Mouse (Mus musculus): ENCODE results near the gene Ipmk. TPM values are rescaled to one million over a fixed set of nuclear protein-coding genes. Genes with fewer than 3 reads are reported as not detected.

The Ipmk gene
- polyA plus RNA-seq (2012) = 0.52 and 0.59 TPM in 2 replicates

DNA sequence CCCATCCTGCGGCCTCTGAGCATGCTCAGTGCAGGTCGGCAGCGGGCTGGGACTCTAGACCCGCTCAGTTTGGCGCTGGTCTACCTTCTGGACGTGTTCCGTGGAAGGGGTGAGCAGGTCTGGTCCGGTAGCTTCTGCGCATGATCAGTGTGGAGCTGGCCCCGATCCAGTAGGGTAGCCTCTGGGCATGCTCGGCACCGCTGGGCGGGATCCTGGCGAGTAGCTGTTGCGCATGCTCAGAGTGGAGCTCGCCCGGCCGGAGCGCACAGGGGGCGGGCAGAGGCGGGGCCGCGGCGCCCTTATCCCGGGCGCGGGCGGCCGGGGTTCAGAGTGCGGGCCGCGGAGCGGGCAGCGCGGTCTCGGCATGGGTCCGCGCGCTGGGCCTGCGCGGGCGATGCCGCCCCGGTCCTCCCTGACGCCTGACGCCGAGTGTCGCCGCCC, at the start of gene Ipmk:
Gene Ipmk (plus strand): TSS at position 255 of the 441 bp plus-strand sequence.
- Histone ChIP-seq H3K9me3 (ENCODE audit: control insufficient read depth, low read length) (no peaks in the 10 kb centered on the region), H3K36me3 (ENCODE audit: control insufficient read depth) (peaks cover 27% of the 10 kb centered on the region), H3K4me3 (replicated peaks) (peak within 1 kb of the TSS; percentile 98), H3K27me3 (ENCODE audit: control insufficient read depth) (no peaks in the 10 kb centered on the region), H3K4me1 (ENCODE audit: control insufficient read depth) (peaks cover 59% of the 10 kb centered on the region)
- TF ChIP-seq TAL1 (IDR thresholded peaks at IDR 0.05; ENCODE audit: low read length) (no peak), GATA1 (IDR thresholded peaks at IDR 0.05; ENCODE audit: low read length) (no peak)

DNA sequence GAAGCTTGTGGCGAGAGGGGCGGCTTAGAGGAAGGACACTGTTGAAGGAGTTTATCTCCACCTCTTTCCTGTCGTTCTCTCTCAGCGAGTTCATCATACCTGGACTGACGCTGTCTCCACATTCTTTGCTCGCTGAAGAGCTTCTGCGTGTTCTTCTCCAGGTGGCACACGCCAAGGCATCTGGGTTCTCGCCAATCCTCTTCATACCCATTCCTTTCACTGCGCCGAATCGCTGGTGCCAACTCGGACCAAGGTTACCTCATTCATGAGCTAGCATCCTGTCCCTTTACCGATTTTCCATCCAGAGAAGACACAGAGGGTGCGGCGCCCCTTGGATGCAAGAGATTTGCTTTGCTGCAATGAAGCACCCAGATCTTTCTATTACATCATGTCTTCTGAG, 47.4 kb upstream of the Ipmk start:
- Histone ChIP-seq H3K36me3 (ENCODE audit: control insufficient read depth) (no peaks in the 10 kb centered on the region), H3K4me3 (replicated peaks) (no peak overlapping the region), H3K4me1 (ENCODE audit: control insufficient read depth) (no peaks in the 10 kb centered on the region), H3K27me3 (ENCODE audit: control insufficient read depth) (peaks cover 2% of the 10 kb centered on the region; the same call in 1 of the 2 replicates), H3K9me3 (ENCODE audit: control insufficient read depth, low read length) (no peaks in the 10 kb centered on the region)
- TF ChIP-seq GATA1 (IDR thresholded peaks at IDR 0.05; ENCODE audit: low read length) (no peak), TAL1 (IDR thresholded peaks at IDR 0.05; ENCODE audit: low read length) (no peak)

- Histone ChIP-seq H3K4me3 (replicated peaks) (no peak overlapping the region), H3K9me3 (ENCODE audit: control insufficient read depth, low read length) (no peaks in the 10 kb centered on the region), H3K27me3 (ENCODE audit: control insufficient read depth) (peaks cover 2% of the 10 kb centered on the region; the same call in 1 of the 2 replicates), H3K4me1 (ENCODE audit: control insufficient read depth) (no peaks in the 10 kb centered on the region), H3K36me3 (ENCODE audit: control insufficient read depth) (no peaks in the 10 kb centered on the region)
- TF ChIP-seq GATA1 (IDR thresholded peaks at IDR 0.05; ENCODE audit: low read length) = no peak
- no peak for TF ChIP-seq TAL1 (IDR thresholded peaks at IDR 0.05; ENCODE audit: low read length)
These were observed 45.1 kb upstream of the Ipmk start for GRCm38 (mm10) chr10:71302490-71302889.

GRCm38 (mm10) chr10:71306190-71306589, 41.4 kb upstream of the Ipmk start:
- Histone ChIP-seq H3K4me3 (replicated peaks) (no peak overlapping the region), H3K9me3 (ENCODE audit: control insufficient read depth, low read length) (peaks cover 7% of the 10 kb centered on the region), H3K27me3 (ENCODE audit: control insufficient read depth) (no peaks in the 10 kb centered on the region), H3K4me1 (ENCODE audit: control insufficient read depth) (peaks cover 3% of the 10 kb centered on the region), H3K36me3 (ENCODE audit: control insufficient read depth) (no peaks in the 10 kb centered on the region)
- TF ChIP-seq TAL1 (IDR thresholded peaks at IDR 0.05; ENCODE audit: low read length) (no peak), GATA1 (IDR thresholded peaks at IDR 0.05; ENCODE audit: low read length) (no peak)

GRCm38 (mm10) chr10:71306759-71307158, 40.8 kb upstream of the Ipmk start:
- Histone ChIP-seq H3K9me3 (ENCODE audit: control insufficient read depth, low read length) (peaks cover 7% of the 10 kb centered on the region), H3K4me1 (ENCODE audit: control insufficient read depth) (peaks cover 3% of the 10 kb centered on the region), H3K27me3 (ENCODE audit: control insufficient read depth) (no peaks in the 10 kb centered on the region), H3K36me3 (ENCODE audit: control insufficient read depth) (no peaks in the 10 kb centered on the region), H3K4me3 (replicated peaks) (no peak overlapping the region)
- TF ChIP-seq GATA1 (IDR thresholded peaks at IDR 0.05; ENCODE audit: low read length) = no peak
- TF ChIP-seq TAL1 (IDR thresholded peaks at IDR 0.05; ENCODE audit: low read length) = no peak

DNA sequence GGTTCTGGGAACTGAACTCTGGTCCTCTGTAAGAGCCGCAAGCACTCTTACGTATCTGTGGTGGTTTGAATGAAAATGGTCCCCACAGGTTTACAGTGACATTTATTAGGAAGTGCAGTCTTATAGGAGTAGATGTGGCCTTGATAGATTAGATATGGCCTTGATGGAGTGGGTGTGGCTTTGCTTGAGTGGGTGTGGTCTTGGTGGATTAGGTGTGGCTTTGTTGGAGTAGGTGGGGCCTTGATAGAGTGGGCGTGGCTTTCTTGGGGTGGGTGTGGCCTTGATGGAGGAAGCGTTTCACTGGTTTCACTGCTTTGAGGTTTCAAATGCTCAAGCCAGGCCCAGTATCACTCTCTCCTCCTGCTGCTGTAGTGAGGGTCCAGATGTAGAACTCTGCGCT, 39.4 kb upstream of the Ipmk start:
- no peak for TF ChIP-seq GATA1 (IDR thresholded peaks at IDR 0.05; ENCODE audit: low read length)
- TF ChIP-seq TAL1 (IDR thresholded peaks at IDR 0.05; ENCODE audit: low read length) = no peak
- no peaks in the 10 kb centered on the region for H3K27me3 ChIP-seq (ENCODE audit: control insufficient read depth)
- no peaks in the 10 kb centered on the region for H3K36me3 ChIP-seq (ENCODE audit: control insufficient read depth)
- H3K4me3 ChIP-seq (replicated peaks) = no peak overlapping the region
- H3K9me3 ChIP-seq (ENCODE audit: control insufficient read depth, low read length) = peaks cover 7% of the 10 kb centered on the region
- H3K4me1 ChIP-seq (ENCODE audit: control insufficient read depth) = peaks cover 3% of the 10 kb centered on the region

GRCm38 (mm10) chr10:71310288-71310687, 37.3 kb upstream of the Ipmk start:
- Histone ChIP-seq H3K36me3 (ENCODE audit: control insufficient read depth) (no peaks in the 10 kb centered on the region), H3K4me3 (replicated peaks) (no peak overlapping the region), H3K27me3 (ENCODE audit: control insufficient read depth) (no peaks in the 10 kb centered on the region), H3K9me3 (ENCODE audit: control insufficient read depth, low read length) (peaks cover 7% of the 10 kb centered on the region), H3K4me1 (ENCODE audit: control insufficient read depth) (peaks cover 3% of the 10 kb centered on the region)
- TF ChIP-seq GATA1 (IDR thresholded peaks at IDR 0.05; ENCODE audit: low read length) = no peak
- TF ChIP-seq TAL1 (IDR thresholded peaks at IDR 0.05; ENCODE audit: low read length) = no peak

- Histone ChIP-seq H3K27me3 (ENCODE audit: control insufficient read depth) (no peaks in the 10 kb centered on the region), H3K36me3 (ENCODE audit: control insufficient read depth) (no peaks in the 10 kb centered on the region), H3K4me1 (ENCODE audit: control insufficient read depth) (no peaks in the 10 kb centered on the region), H3K4me3 (replicated peaks) (no peak overlapping the region), H3K9me3 (ENCODE audit: control insufficient read depth, low read length) (no peaks in the 10 kb centered on the region)
- no peak for TF ChIP-seq GATA1 (IDR thresholded peaks at IDR 0.05; ENCODE audit: low read length)
- no peak for TF ChIP-seq TAL1 (IDR thresholded peaks at IDR 0.05; ENCODE audit: low read length)
These were observed 33.0 kb upstream of the Ipmk start for GRCm38 (mm10) chr10:71314596-71314995.

DNA sequence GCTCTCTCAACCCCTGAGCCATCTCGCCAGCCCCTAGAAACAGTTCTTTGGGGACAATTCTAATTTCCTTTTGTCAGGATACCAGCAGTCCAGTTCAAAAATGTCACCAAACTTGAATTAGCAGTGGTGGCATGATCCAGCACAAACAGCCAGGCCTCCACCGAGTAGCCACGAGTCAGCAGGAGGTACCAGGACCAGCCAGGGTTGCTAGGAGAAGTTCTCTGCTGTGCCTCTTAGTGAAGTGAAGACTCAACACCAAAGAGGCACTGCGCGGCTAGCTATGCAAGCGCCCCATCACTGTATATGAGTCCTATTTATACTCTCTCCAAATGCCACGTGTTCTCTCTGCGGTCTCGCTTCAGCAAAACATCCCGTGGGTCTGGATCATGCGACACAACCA, 31.5 kb upstream of the Ipmk start:
- Histone ChIP-seq H3K9me3 (ENCODE audit: control insufficient read depth, low read length) (no peaks in the 10 kb centered on the region), H3K4me1 (ENCODE audit: control insufficient read depth) (no peaks in the 10 kb centered on the region), H3K4me3 (replicated peaks) (no peak overlapping the region), H3K27me3 (ENCODE audit: control insufficient read depth) (no peaks in the 10 kb centered on the region), H3K36me3 (ENCODE audit: control insufficient read depth) (no peaks in the 10 kb centered on the region)
- no peak for TF ChIP-seq GATA1 (IDR thresholded peaks at IDR 0.05; ENCODE audit: low read length)
- TF ChIP-seq TAL1 (IDR thresholded peaks at IDR 0.05; ENCODE audit: low read length) = no peak

DNA sequence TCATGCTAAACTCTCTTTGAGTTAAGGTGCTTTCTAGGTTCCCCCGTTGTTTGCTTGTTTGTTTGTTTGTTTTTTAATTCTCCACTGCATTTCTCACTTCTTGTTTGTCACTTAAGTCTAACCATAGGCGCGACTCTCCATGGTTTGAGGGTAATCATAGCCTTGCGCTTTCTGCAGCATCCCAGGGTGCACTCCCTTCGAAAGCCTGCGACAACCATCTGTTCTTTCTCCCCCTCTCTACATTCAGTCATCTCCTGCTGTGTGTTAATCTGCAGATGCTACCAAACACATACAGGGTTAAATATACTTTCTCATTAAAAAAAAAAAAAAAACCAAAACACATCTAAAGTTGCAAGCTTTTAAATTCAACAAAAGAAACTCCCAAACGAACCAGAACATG, 31.1 kb upstream of the Ipmk start:
- H3K4me1 ChIP-seq (ENCODE audit: control insufficient read depth) = no peaks in the 10 kb centered on the region
- no peaks in the 10 kb centered on the region for H3K27me3 ChIP-seq (ENCODE audit: control insufficient read depth)
- no peak for TF ChIP-seq GATA1 (IDR thresholded peaks at IDR 0.05; ENCODE audit: low read length)
- TF ChIP-seq TAL1 (IDR thresholded peaks at IDR 0.05; ENCODE audit: low read length) = no peak
- H3K4me3 ChIP-seq (replicated peaks) = no peak overlapping the region
- no peaks in the 10 kb centered on the region for H3K9me3 ChIP-seq (ENCODE audit: control insufficient read depth, low read length)
- no peaks in the 10 kb centered on the region for H3K36me3 ChIP-seq (ENCODE audit: control insufficient read depth)
